Mouse (Mus musculus) right cerebral cortex, postnatal 14 days (tissue): Measurements from ENCODE around the gene Nlrp4f.

ENCODE experiments used
- DNase-seq: peaks from one replicate; pipeline ENCODE4 v3.0.0; 2022

The Nlrp4f gene

DNA sequence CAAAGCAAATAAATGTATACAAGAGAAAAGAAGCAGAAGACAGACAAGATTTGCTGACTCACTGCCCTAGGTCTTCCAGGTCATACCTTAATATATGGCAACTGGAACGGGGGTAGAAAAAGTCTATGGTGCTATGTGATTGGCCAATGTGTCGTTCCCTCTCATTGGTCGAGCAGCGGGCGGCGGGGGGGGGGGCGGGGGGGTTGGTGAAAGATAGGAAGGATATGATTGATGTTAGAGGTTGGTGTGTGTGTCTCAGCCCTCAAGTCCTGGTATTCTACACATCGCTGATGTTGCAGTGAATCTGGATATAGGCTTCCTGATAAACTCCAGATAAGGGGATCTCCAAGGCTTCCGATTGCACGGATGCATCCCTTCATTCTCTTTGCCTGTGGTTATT lies at the start of gene Nlrp4f:
Nlrp4f (minus strand) TSS at position 101 of the 400 bp plus-strand sequence.
- DNase-seq: no peak

DNA sequence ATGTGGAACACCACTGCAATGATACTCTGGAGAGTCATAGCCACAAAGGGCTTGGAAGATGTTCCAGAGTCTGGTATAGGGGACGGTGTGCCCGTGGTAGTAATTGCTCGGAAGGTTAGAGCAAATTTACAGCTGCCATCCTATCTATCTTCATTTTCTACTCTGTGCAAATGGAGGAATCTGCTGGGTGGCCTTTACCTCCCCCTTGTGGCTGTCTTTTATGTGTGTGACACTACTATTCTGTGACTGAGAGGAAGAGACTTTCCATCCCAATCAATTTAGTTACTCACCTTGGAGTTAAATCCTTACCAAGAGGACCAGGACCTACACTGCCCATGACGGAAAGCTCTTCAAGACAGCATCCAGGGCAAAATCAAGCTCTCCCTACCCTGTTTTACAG lies 37.5 kb upstream of the Nlrp4f start:
- DNase-seq: no peak

DNA sequence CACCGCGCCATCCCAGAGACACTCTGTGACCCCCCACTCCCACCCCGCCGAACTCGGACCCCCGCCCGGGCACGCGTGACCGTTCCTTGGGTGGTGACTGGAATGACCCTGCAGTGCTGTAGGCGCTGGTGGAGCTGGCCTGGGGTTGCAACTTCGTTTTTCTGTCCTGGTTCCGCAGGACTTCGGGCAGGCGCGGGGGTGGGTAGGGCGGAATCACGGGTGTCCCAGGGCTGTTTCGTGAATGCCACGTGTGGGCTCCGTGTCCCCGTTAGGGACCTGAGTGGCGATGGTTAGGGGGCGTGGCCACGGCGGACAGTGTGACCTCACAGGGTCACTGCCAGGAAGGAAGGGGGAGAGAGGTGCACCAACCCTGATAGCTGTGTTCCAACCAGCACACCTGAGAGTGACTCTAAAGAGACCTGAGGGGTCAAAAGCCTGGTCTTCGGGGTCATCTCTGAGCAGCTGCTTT lies 36.6 kb upstream of the Nlrp4f start:
- no peak for DNase-seq

DNA sequence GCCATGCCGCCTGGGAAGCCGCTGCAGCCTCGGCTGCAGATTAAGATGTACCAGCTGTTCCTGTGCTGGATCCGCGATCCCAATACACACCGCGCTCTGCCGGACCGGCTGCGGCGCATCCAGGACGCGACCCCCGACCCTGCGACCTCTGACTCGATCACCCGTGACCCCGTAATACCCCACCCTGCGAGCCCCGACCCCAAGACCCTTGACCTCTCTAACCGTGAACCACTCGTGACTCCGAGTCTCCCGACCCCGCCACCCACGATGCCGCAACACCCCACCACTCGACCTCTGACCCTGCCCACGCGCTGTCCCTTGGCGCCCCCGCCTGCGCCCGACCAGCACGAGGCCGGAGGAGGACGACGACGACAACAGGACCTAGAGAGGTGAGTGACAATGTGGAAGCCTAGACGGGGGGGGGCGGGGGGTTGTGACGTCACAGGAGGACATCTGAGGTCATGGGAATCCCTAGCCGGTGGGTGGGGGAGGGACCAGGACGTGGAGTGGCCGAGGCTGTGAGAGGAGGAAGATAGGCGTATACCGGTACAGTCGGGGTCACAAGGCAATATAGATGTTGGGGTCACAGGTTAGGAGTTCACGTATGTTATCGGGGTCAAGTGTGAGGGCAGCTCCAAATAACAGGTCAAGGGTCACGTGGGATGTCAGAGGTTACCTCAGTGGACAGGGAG lies 36.0 kb upstream of the Nlrp4f start:
- DNase-seq: peak; percentile 53

DNA sequence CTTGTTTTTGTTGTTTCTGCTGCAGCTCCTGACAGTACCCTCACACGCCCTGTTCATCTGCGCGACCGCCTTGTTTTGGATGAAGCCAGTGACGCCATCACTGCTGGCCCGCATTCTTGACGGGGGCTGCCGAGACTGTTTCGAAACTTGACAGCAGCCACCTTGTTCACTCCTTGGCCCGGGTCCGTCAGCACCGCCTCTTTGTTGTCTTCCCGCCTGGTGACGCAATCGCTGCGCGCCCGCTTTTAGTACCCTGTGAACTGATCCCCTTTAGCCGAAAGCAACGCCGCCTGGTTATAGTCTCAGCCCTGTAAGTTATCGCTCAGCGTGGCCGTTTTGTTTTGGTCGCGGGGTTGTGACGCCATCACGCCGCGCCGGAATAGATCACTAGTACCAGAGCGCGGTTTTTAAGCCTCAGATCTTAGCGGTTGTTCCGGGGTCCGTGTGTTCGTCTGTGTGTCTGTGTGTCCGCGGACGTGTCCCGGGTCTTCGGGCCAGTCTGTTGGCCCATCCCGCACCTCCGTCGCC lies 35.4 kb upstream of the Nlrp4f start:
- peak; percentile 98 for DNase-seq

DNA sequence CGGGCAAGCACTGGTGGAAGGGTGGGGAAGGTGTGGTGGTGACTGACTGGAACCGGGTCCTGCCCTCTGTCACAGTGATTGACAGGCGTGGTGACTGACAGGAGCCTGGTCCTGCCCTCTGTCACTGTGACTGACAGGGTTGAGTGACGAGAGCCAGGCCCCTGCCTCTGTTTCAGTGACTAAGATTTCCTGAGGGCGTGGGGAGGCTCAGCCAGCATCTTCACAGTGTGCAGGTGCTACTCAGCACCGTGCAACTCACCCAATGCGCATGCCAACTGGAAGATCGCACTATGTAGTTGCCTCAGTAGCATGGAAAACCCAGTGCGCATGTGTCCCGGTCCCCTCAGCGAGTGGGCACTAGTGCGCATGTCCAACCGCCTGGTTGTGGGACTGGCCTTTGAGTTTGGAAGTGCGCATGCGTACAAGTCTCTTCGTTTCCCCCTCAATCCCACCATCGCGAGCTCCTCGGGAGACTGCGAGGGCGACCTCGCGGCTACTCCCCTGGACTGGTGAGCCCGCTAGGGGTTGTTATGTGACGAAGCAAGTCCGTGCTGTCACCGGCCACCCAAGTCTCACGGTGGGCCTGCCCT lies 34.8 kb upstream of the Nlrp4f start:
- peak; percentile 96 for DNase-seq

DNA sequence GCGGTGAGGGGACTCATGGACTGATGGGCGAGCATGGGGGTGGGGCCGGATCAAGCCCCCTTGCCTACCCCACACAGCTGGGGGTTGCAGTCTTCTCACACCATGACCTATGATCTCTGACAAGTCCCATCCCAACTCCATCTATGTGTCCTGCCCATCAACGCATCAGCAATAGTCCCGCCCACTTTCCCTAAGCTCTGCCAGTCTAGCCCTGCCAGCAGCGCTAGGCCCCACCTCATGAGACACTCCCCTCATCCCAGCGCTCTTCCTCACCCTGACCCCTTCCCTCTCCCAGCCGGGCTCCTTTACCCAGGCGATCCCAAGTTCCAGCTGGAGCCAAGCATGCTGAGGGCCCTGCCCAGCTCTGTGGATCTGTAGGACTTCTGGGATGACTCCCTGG lies 31.4 kb upstream of the Nlrp4f start:
- no peak for DNase-seq

DNA sequence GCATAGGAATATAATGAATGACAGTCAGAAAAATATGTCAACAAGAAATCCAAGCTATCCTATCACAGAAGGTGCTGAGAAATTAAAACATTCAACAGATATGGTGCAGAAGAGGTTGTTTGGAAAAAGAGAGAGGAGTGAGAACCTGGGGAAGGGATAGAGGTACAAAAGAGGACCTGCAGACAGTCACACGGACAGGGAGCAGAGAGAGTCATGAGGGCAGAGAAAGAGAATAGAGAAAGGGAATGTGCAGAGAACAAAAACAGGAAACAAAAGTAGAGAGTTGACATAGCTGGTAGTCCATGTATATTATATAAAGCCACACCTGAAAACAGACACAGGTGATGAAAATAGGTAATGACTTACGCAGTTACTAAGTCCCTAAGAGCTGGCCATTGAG lies 20.9 kb upstream of the Nlrp4f start:
- no peak for DNase-seq

DNA sequence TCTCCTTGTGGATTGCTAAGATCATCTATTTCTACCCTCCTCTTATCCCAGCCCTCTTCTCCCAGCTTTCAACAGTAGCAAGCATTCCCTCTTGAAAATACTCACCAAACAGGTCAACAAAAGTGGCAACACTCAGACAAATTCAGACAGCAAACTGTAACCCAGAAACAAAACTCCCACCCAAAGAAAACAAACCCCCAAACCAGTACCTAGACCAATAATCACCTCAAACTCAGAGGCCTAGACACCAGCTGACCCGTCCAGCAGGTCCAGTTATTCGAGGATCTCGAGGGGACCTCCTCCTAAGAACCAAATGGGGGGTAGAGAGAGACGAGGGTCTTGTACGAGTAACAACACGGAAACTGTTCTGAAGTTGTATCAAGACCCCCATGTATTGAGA lies 20.2 kb upstream of the Nlrp4f start:
- DNase-seq: no peak

DNA sequence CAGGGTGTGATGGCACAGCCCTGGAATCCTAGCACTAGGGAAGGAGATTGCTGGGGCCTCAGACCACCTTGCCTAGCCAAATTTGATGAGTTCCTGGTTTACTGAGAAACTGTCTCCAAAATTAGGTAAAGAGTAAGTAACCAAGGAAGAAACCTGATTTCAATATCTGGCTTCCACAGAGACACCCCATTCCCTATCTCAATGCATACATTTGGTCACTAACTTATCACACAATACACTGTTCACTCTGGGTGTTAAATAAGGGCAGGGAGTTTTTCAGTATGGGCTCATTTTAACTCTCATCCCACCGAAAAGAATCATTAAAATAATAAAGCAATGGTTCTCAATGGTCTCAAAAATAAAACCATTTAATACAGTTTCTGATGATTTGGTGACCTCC lies 5.1 kb downstream of the Nlrp4f start:
- DNase-seq: no peak

DNA sequence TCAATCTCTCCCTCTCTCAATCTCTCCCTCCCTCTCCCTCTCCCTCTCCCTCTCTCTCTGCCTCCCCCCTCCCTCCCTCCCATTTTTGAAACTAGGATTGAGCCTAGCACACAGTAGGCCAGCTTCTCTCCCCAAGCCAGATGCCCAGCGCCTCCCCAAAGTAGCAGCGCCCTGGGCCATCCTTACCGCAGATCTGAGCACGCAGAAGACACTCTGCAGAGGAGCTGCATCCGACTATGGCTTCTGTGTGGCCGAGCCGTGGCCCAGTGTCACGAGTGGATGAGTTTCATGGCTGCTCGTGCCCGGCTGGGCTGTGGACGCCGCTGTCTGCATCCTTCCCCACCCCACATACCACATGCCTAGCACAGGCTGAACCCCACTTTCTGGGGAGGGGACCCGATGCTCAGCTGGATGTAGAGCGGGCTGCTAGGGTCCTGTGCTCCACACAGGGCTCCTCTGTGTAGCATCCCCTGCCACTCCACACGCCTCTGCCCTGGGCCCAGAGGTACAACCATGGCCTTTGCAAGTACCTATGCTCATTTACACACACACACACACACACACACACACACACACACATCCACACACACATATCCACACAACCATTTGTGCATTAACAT lies 29.2 kb downstream of the Nlrp4f start:
- DNase-seq: no peak

DNA sequence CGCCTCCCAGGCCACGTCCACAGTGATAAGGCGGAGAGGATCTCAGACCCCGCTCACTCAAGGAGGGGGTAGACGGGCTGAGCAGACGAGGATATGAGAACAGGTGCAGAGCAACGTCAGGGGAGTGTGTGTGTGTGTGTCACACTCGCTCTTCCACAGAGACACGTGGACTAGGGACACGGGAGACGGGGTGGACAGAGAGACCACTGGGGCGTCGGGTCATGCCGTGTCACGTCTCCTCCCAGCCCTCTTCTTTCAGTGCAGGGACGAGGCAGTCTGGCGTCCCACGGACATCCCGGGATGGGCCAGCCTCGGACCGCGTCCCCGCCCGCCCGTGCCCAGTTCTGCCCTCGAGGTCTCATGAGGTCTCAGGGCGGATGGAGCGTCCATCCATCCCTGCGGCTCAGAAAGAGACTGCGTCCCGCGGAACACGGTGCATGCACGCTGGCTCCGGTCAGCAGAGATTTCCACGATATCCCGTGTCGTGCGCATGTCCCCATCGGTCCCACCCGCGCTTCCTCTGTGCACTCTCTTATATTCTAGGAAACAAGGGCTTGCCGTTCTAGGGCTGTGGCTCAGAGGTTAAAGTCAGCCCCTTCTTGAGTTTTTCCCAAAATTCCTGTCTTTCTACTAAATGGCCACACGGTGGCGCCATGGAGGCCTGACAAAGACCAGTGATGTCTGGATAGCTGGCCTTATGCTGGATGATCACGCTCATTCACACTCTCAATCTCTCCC lies 29.9 kb downstream of the Nlrp4f start:
- DNase-seq: peak; percentile 26

DNA sequence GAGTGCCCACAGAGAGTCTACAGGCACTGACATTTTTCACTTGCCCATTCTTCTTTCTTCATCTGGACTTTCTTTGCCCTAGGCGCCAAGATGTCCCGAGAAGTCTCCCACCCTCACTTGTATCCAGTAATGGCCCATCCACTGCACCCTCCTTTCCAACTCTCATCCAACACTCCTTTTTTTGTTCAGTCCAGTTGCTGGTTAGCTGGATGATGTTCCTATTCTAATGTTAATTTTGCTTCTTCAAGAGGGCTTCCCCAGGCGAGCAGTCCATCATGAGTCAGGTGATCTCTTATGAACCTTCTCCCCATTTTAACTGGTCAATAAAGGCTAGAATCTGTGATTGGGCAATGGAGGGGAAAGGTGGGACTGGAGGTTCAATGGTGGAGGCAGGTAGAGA lies 31.7 kb downstream of the Nlrp4f start:
- no peak for DNase-seq

DNA sequence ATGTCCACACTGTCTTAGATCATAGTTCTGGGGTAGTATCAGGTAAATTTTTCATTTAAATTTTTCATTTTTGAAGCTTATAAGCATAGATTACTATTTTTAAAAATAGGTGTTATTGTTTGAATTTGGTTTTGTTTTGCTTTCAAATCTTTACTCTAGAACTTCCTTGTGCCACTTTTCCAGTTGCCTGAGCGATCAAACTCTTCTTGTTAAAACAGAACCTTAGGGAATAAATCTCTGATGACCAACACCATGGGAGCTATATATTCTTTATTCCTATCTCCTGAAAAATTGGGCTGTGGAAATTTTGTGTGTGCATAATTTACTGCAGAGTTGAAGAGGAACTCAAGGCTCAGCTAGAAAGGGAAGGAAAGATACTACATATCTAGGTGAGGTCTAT lies 55.8 kb downstream of the Nlrp4f start, which contains the start of gene Olfr466:
Olfr466 (plus strand) TSS at position 301 of the 400 bp plus-strand sequence.
- DNase-seq: no peak

DNA sequence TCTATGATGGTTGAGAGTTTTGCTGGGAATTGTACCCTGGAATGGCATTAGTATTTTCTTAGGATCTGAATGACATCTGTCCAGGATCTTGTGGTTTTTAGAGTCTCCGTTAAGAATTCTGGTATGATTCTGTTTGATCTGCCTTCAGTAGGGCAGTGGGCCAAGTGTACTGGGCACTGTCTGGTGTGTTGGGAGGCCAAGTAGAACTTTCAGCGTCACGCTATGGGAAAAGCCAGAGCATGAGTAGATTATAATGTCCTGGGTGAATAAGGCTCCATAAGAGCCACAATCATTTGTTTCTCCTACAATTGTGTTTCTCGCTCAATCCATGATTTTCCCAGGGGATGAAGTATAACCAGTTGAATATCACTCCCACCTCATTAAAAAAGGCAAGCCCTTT lies 68.0 kb downstream of the Nlrp4f start, which contains the start of gene Olfr465-ps1:
Olfr465-ps1 (plus strand) TSS at position 301 of the 400 bp plus-strand sequence.
- DNase-seq: no peak
